Mouse (Mus musculus) urinary bladder, postnatal 25 days (tissue): Measurements from ENCODE around the gene Man1a.

Experiments used
- DNase-seq: peaks from one replicate; pipeline ENCODE4 v3.0.0; 2022; ENCODE audit warnings: low spot score

Man1a gene

GRCm38 (mm10) chr10:54014116-54014758 is 62.2 kb downstream of the Man1a start:
- no peak for DNase-seq

DNA sequence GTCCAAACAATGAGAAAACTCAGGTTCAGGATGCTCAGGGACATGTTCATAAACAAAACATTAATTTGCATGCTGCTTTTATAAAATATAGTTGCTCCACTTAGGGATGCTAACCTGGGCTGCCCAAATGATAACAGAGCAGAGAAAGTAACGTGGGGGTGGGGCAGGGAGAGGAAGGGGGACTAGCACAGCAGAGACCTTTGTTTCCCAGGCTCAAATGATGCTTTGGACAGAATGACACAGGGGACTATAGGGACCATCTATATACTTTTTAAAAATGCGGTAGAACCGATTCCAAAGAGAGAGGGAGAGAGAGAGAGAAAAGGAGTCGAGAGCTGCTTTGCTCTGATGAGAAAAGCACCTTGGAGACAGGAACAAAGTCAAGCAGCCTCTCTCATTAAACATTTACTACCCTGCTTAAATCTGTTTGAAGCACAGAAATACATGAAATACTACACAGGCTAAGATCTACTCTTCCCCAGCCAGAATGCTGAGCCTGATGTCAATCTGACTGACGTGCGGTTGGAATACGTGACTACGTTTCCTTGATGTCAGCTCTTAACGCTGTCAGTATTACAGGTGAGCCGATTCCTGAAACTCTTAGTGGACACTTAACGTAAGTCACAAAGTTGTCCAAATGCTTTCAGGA is 63.1 kb downstream of the Man1a start:
- DNase-seq, result no peak

- DNase-seq, result no peak
Measured at GRCm38 (mm10) chr10:54009154-54009553, 67.3 kb downstream of the Man1a start.

GRCm38 (mm10) chr10:54006868-54007267 is 69.5 kb downstream of the Man1a start:
- DNase-seq, result no peak

DNA sequence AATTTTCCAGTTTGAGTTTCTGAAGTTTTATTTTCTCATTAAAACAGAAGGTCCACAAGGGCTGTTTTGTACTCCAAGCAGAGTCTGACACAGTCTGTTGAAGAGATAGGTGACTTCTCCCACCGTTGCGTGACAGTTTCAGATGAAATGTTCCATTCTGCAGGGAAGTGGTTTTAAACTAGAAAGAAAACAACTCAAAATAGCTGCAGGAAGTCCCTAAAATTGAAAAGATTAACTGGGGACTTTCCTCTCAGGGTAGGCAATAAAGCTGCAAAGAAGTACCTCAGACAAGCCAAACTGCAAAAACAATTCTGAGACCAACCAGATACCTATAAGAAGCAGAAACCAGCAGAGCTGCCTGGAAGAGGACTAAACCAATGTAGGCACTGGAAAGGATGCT is 70.6 kb downstream of the Man1a start:
- no peak for DNase-seq

DNA sequence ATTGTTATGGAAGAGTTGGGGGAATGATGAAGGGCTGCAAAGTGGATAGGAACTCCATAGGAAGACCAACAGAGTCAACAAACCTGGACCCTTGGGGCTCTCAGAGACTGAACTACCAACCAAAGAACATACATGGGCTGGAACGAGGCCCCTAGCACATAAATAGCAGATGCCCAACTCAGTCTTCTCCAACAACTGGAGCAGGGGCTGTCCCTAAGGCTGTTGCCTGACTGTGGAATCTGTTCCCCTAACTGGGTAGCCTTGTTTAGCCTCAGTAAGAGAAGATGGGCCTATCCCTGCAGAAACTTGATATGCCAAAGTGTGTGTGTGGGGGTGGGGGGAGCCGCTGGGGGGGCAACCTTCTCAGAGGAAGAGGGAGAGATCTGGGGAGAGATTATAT is 73.5 kb downstream of the Man1a start:
- DNase-seq, result no peak

DNA sequence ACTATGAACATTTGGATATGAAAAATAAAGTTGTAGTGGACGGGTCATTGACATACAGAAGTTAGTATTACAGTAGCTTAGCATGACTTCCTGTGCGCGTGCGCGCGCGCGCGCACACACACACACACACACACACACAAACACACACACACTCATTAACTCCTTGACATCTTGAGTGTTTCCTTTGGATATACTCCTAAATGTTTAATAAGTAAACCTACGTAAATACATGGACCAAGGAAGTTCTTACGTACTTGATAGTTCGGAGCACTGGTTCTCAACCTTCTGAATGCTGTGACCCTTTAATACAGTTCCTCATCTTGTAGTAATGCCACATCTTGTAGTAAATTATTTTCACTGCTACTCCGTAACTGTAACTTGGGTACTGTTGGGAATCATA is 79.1 kb downstream of the Man1a start:
- DNase-seq, result no peak

DNA sequence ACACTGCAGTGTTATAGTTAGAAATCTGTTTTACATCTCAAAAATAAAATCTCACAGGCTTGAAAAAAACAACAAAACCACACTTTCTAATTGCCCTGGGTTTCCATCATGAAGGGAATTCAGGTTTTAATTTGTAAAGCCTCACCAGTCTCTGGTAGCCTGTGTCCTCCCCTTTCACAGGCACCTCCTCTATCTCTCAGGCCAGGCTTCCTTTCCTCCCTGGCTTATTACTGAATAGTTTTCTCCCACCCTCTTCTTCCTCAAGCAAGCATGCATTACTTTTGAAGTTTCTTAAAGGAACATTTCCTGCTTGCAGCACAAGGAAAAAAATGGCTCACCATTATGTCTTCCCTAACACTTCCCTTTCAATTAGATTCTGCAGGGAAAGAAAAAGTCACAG is 80.2 kb downstream of the Man1a start:
- no peak for DNase-seq

- DNase-seq, result no peak
Measured at GRCm38 (mm10) chr10:53994591-53994990, 81.8 kb downstream of the Man1a start.

DNA sequence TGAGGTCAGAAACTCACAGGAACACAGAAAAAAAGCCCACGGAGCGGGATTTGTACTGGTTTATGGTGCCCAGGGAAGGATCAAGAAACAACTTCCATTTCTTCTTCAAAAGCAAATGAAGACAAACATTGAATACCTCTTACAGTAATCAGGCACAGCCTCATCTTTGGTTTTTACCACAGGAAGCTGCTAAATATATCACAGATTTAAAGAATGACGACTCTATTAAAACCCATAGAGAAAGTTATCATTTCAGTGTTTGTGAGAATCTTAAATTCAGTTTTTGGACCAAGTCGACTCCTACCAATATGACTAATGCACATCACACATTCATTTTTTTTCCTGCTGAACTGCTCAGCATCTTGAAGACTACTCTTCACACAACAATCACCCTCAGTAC is 86.0 kb downstream of the Man1a start:
- DNase-seq, result no peak

GRCm38 (mm10) chr10:53984894-53985293 is 91.5 kb downstream of the Man1a start:
- DNase-seq, result no peak

GRCm38 (mm10) chr10:53984086-53984485 is 92.3 kb downstream of the Man1a start:
- DNase-seq, result no peak

GRCm38 (mm10) chr10:53978647-53979046 is 97.8 kb downstream of the Man1a start:
- no peak for DNase-seq

GRCm38 (mm10) chr10:53974180-53974579 is 102.2 kb downstream of the Man1a start:
- DNase-seq, result no peak

DNA sequence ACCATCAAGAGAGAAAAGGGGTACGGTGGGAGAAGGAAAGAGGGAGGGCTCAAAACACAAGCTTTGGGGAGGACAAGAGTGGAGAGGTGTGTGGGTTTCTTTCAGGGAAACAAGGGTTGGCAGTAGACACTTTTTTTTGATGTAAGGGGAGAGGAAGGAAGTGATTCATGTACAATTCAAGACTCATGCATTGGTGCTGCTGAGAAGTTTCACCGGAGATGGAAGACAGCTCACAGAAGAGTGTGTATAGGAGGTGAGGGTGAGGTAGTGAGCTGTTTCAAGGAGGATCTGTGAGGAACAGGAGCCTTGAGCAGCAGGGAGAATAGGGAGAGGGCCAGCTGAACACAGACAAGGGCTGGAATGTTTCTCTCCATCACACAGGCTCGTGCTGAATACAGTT is 116.7 kb downstream of the Man1a start:
- DNase-seq, result no peak

GRCm38 (mm10) chr10:53941597-53941996 is 134.8 kb downstream of the Man1a start:
- DNase-seq, result no peak

- no peak for DNase-seq
Measured at GRCm38 (mm10) chr10:53938199-53938598, 138.2 kb downstream of the Man1a start.

GRCm38 (mm10) chr10:53936078-53936477 is 140.3 kb downstream of the Man1a start:
- DNase-seq, result no peak

GRCm38 (mm10) chr10:53929722-53930500 is 146.5 kb downstream of the Man1a start:
- no peak for DNase-seq

- DNase-seq, result no peak
Measured at GRCm38 (mm10) chr10:53927904-53928303, 148.5 kb downstream of the Man1a start.

- no peak for DNase-seq
Measured at GRCm38 (mm10) chr10:53925456-53925855, 151.0 kb downstream of the Man1a start.

DNA sequence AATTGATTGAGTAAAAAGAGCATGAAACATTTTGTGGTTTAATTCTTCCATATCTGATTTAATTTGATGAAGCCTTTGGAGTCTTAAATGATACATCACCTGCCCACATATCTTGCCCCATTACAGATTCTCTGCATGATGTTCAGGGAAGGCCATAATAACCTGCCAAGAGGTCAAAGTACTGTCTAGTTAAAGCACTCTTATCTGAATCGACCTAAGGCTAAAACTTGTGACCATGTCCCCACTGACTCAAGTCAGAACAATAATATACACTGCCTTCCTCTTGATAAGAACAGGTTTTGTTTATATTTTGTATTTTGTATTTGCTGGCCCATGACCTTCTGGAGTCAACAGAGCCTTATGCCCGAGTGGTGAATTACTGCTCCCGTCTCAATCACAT is 154.2 kb downstream of the Man1a start:
- no peak for DNase-seq

GRCm38 (mm10) chr10:53917517-53917916 is 158.9 kb downstream of the Man1a start:
- no peak for DNase-seq
